Mouse (Mus musculus) forebrain, embryonic 12.5 days (tissue): ENCODE measurements around the gene Smad3. TPM values are rescaled to one million over a fixed set of nuclear protein-coding genes. Genes with fewer than 3 reads are reported as not detected.
A peak's percentile ranks its signal among the peaks of the same experiment; 100 is the strongest.

Source experiments
- ATAC-seq: fragments of 200-750 bp; cut with Nextera tagmentation; 2 replicates; pipeline ENCODE4 v1.8.0; 2017; ENCODE audit warnings: moderate TSS enrichment; ENCODE audit not compliant: low FRiP score
- H3K27ac ChIP-seq: fragments of 300-500 bp; sonication (generic); 2 replicates; pipeline ENCODE4 v1.5.1; 2016; ENCODE audit warnings: mild to moderate bottlenecking
- H3K27me3 ChIP-seq: fragments of 300-500 bp; sonication (generic); 2 replicates; pipeline ENCODE4 v1.6.1; 2016; ENCODE audit warnings: mild to moderate bottlenecking
- H3K36me3 ChIP-seq: fragments of 300-500 bp; sonication (generic); replicated peaks from 2 replicates; pipeline ENCODE4 v1.6.1; 2016; ENCODE audit warnings: mild to moderate bottlenecking
- H3K4me1 ChIP-seq: fragments of 300-500 bp; sonication (generic); 2 replicates; pipeline ENCODE4 v1.6.1; 2016
- H3K4me2 ChIP-seq: fragments of 300-500 bp; sonication (generic); 2 replicates; pipeline ENCODE4 v1.6.1; 2016; ENCODE audit warnings: mild to moderate bottlenecking, moderate library complexity
- H3K4me3 ChIP-seq: fragments of 300-500 bp; sonication (generic); replicated peaks from 2 replicates; pipeline ENCODE4 v1.5.1; 2016; ENCODE audit warnings: mild to moderate bottlenecking
- H3K9ac ChIP-seq: fragments of 300-500 bp; sonication (generic); 2 replicates; pipeline ENCODE4 v1.6.1; 2016; ENCODE audit warnings: mild to moderate bottlenecking
- H3K9me3 ChIP-seq: fragments of 300-500 bp; sonication (generic); 2 replicates; pipeline ENCODE4 v1.6.1; 2016
- WGBS: fragments of 180-500 bp; shearing (Covaris S2); methylation state at CpG from one replicate; pipeline ENCODE4 v1.1.7; 2016; 5-methylcytosine and 5-hydroxymethylcytosine counted together
- polyA plus RNA-seq: library from polyadenylated mRNA; unstranded; fragments of >200 nt; fragmentation: Nextera tagmentation; extraction: Ambion mirVana; gene quantifications from 2 replicates; pipeline ENCODE4 v1.2.1, GENCODE M21; 2016

The Smad3 gene
- polyA plus RNA-seq, 1 experiment from 2014 or later = 23.1 TPM

- H3K9me3 ChIP-seq = no peaks in the 10 kb centered on the region
- H3K4me3 ChIP-seq = no peak overlapping the region
- H3K4me2 ChIP-seq = 0 out of 2 replicates have a peak overlapping the region, but pooled peaks have one; percentile 25
- H3K4me1 ChIP-seq = peaks cover 37% of the 10 kb centered on the region
- ATAC-seq = peak; percentile 55; the same call in 1 of the 2 replicates
- H3K9ac ChIP-seq = no peak overlapping the region
- H3K27ac ChIP-seq = no peak overlapping the region
- peaks cover 7% of the 10 kb centered on the region; the same call in 1 of the 2 replicates for H3K27me3 ChIP-seq
- 38% methylated on average over 16 of the region's 16 CpGs for WGBS
- peaks cover 12% of the 10 kb centered on the region for H3K36me3 ChIP-seq
Observed at GRCm38 (mm10) chr9:63612565-63613515, 145.0 kb downstream of the Smad3 start.

GRCm38 (mm10) chr9:63611967-63612366 is 145.8 kb downstream of the Smad3 start:
- 67% methylated on average over 5 of the region's 5 CpGs for WGBS
- Histone ChIP-seq H3K4me1 (peaks cover 37% of the 10 kb centered on the region), H3K4me2 (no peak overlapping the region), H3K27ac (no peak overlapping the region), H3K27me3 (peaks cover 7% of the 10 kb centered on the region; the same call in 1 of the 2 replicates), H3K9me3 (no peaks in the 10 kb centered on the region), H3K36me3 (peaks cover 3% of the 10 kb centered on the region), H3K9ac (no peak overlapping the region), H3K4me3 (no peak overlapping the region)
- no peak for ATAC-seq

- WGBS = 18% methylated on average over 13 of the region's 13 CpGs
- Histone ChIP-seq H3K4me1 (peaks cover 37% of the 10 kb centered on the region), H3K36me3 (no peaks in the 10 kb centered on the region), H3K4me3 (no peak overlapping the region), H3K27me3 (peaks cover 7% of the 10 kb centered on the region; the same call in 1 of the 2 replicates), H3K4me2 (0 out of 2 replicates have a peak overlapping the region, but pooled peaks have one; percentile 11), H3K9me3 (no peaks in the 10 kb centered on the region), H3K27ac (no peak overlapping the region; the same call in 1 of the 2 replicates), H3K9ac (no peak overlapping the region)
- ATAC-seq = 0 out of 2 replicates have a peak, but pooled peaks have one; percentile 23
Observed at GRCm38 (mm10) chr9:63610841-63611366, 146.9 kb downstream of the Smad3 start.

GRCm38 (mm10) chr9:63610231-63610630 is 147.6 kb downstream of the Smad3 start:
- Histone ChIP-seq H3K9ac (no peak overlapping the region), H3K4me3 (no peak overlapping the region), H3K27me3 (peaks cover 7% of the 10 kb centered on the region; the same call in 1 of the 2 replicates), H3K36me3 (no peaks in the 10 kb centered on the region), H3K4me2 (no peak overlapping the region), H3K4me1 (peaks cover 37% of the 10 kb centered on the region), H3K27ac (no peak overlapping the region), H3K9me3 (no peaks in the 10 kb centered on the region)
- ATAC-seq = no peak
- WGBS = 88% methylated on average over 6 of the region's 6 CpGs

- no peaks in the 10 kb centered on the region for H3K36me3 ChIP-seq
- 93% methylated on average over 2 of the region's 2 CpGs for WGBS
- H3K4me1 ChIP-seq = peaks cover 37% of the 10 kb centered on the region
- no peak overlapping the region for H3K27ac ChIP-seq
- H3K4me3 ChIP-seq = no peak overlapping the region
- H3K9me3 ChIP-seq = no peaks in the 10 kb centered on the region
- peaks cover 7% of the 10 kb centered on the region; the same call in 1 of the 2 replicates for H3K27me3 ChIP-seq
- no peak overlapping the region for H3K4me2 ChIP-seq
- no peak overlapping the region for H3K9ac ChIP-seq
- ATAC-seq = no peak
Observed at GRCm38 (mm10) chr9:63609776-63610175, 148.0 kb downstream of the Smad3 start.

- peaks cover 42% of the 10 kb centered on the region for H3K4me1 ChIP-seq
- no peak overlapping the region for H3K27ac ChIP-seq
- WGBS = 73% methylated on average over 8 of the region's 8 CpGs
- no peak overlapping the region for H3K4me2 ChIP-seq
- no peak overlapping the region for H3K4me3 ChIP-seq
- H3K9ac ChIP-seq = no peak overlapping the region
- ATAC-seq = no peak
- no peaks in the 10 kb centered on the region for H3K36me3 ChIP-seq
- no peaks in the 10 kb centered on the region for H3K9me3 ChIP-seq
- H3K27me3 ChIP-seq = peaks cover 7% of the 10 kb centered on the region; the same call in 1 of the 2 replicates
Observed at GRCm38 (mm10) chr9:63609246-63609645, 148.5 kb downstream of the Smad3 start.

- H3K36me3 ChIP-seq = no peaks in the 10 kb centered on the region
- H3K9ac ChIP-seq = no peak overlapping the region
- H3K27ac ChIP-seq = no peak overlapping the region
- peaks cover 7% of the 10 kb centered on the region; the same call in 1 of the 2 replicates for H3K27me3 ChIP-seq
- ATAC-seq = no peak
- H3K4me1 ChIP-seq = peaks cover 47% of the 10 kb centered on the region
- H3K4me3 ChIP-seq = no peak overlapping the region
- 74% methylated on average over 6 of the region's 6 CpGs for WGBS
- H3K9me3 ChIP-seq = no peaks in the 10 kb centered on the region
- H3K4me2 ChIP-seq = no peak overlapping the region
Observed at GRCm38 (mm10) chr9:63608006-63608405, 149.8 kb downstream of the Smad3 start.

- no peaks in the 10 kb centered on the region for H3K36me3 ChIP-seq
- H3K27me3 ChIP-seq = peaks cover 7% of the 10 kb centered on the region; the same call in 1 of the 2 replicates
- H3K4me1 ChIP-seq = peaks cover 40% of the 10 kb centered on the region
- no peaks in the 10 kb centered on the region for H3K9me3 ChIP-seq
- H3K27ac ChIP-seq = no peak overlapping the region
- no peak overlapping the region for H3K4me3 ChIP-seq
- WGBS = 78% methylated on average over 2 of the region's 2 CpGs
- ATAC-seq = no peak
- H3K4me2 ChIP-seq = no peak overlapping the region
- H3K9ac ChIP-seq = no peak overlapping the region
Observed at GRCm38 (mm10) chr9:63606594-63606993, 151.2 kb downstream of the Smad3 start.

- Histone ChIP-seq H3K4me1 (peaks cover 24% of the 10 kb centered on the region), H3K27ac (no peak overlapping the region), H3K4me2 (peak overlapping the region; percentile 70), H3K4me3 (no peak overlapping the region), H3K9me3 (no peaks in the 10 kb centered on the region), H3K9ac (no peak overlapping the region), H3K36me3 (no peaks in the 10 kb centered on the region), H3K27me3 (0 out of 2 replicates have a peak, but pooled peaks cover 2% of the 10 kb centered on the region)
- ATAC-seq = no peak
- 68% methylated on average over 6 of the region's 6 CpGs for WGBS
Observed at GRCm38 (mm10) chr9:63603849-63604248, 153.9 kb downstream of the Smad3 start.

GRCm38 (mm10) chr9:63602043-63602939 is 155.5 kb downstream of the Smad3 start, which contains the start of the genes Iqch and Aagab:
Gene Iqch (minus strand): TSS chr9:63602493.
Gene Aagab (plus strand): TSS chr9:63602660.
- H3K9me3 ChIP-seq = no peaks in the 10 kb centered on the region
- 2% methylated on average over 69 of the region's 70 CpGs for whole genome bisulfite sequencing
- H3K9ac ChIP-seq = peak within 1 kb of the TSS; percentile 82
- H3K4me1 ChIP-seq = peaks cover 23% of the 10 kb centered on the region
- peak within 1 kb of the TSS; percentile 88 for H3K4me3 ChIP-seq
- 0 out of 2 replicates have a peak, but pooled peaks cover 4% of the 10 kb centered on the region for H3K27me3 ChIP-seq
- H3K36me3 ChIP-seq = no peaks in the 10 kb centered on the region
- H3K27ac ChIP-seq = peak within 1 kb of the TSS; percentile 67; the same call in 1 of the 2 replicates
- H3K4me2 ChIP-seq = peak within 1 kb of the TSS; percentile 70
- ATAC-seq = peak; percentile 98
